Mouse (Mus musculus) mouse embryonic stem cell (cell line): ENCODE measurements at regions not wholly inside any gene's neighbourhood (a gene's known extent, or its start where the extent isn't known, plus 50 kb on each side); places are given as distances from the start of the nearest gene placed in this dataset.

ENCODE experiments used
- in situ Hi-C, 2 experiments: fragments of 300-500 bp; cut with MboI; formaldehyde crosslinking; loops; 1 replicate in 1 of 2; 3 replicates in 1 of 2; pipeline ENCODE4 v1.14.3; 2019 to 2020; ENCODE audit warnings: low sequenced_read_pairs in 2 of 2, low pct_unique_long_range_greater_than_20kb in 1 of 2, mixed read lengths in 1 of 2; ENCODE audit not compliant: unreplicated experiment in 1 of 2

- in situ Hi-C loops = no loop called here
Observed at GRCm38 (mm10) chr15:94077056-94077455, 388.2 kb downstream of the Adamts20 start.

- in situ Hi-C loops = no loop called here
Observed at GRCm38 (mm10) chr15:94074161-94074950, 390.9 kb downstream of the Adamts20 start.

GRCm38 (mm10) chr15:94067721-94068120, 397.5 kb downstream of the Adamts20 start:
- in situ Hi-C loops = no loop called here

GRCm38 (mm10) chr15:94049638-94050273, 415.5 kb downstream of the Adamts20 start:
- in situ Hi-C loops = no loop called here

- in situ Hi-C loops = no loop called here
Observed at GRCm38 (mm10) chr15:94046186-94046585, 419.0 kb downstream of the Adamts20 start.

- in situ Hi-C loops = no loop called here
Observed at GRCm38 (mm10) chr15:94045131-94045756, 420.0 kb downstream of the Adamts20 start.

- in situ Hi-C loops = no loop called here
Observed at GRCm38 (mm10) chr15:94032957-94033356, 432.3 kb downstream of the Adamts20 start.

GRCm38 (mm10) chr15:94025996-94026696, 430.5 kb upstream of the Prickle1 start:
- in situ Hi-C loops = no loop called here

- in situ Hi-C loops = no loop called here
Observed at GRCm38 (mm10) chr15:94025239-94025971, 429.7 kb upstream of the Prickle1 start.

GRCm38 (mm10) chr15:94024806-94025205, 429.1 kb upstream of the Prickle1 start:
- in situ Hi-C loops = no loop called here

GRCm38 (mm10) chr15:94024126-94024730, 428.5 kb upstream of the Prickle1 start:
- in situ Hi-C loops = no loop called here

GRCm38 (mm10) chr15:94023501-94023900, 427.8 kb upstream of the Prickle1 start:
- in situ Hi-C loops = no loop called here

- in situ Hi-C loops = no loop called here
Observed at GRCm38 (mm10) chr15:94017814-94018213, 422.1 kb upstream of the Prickle1 start.

- in situ Hi-C loops = no loop called here
Observed at GRCm38 (mm10) chr15:94011499-94011898, 415.8 kb upstream of the Prickle1 start.

GRCm38 (mm10) chr15:94006082-94006481, 410.4 kb upstream of the Prickle1 start:
- in situ Hi-C loops = no loop called here

GRCm38 (mm10) chr15:94004911-94005310, 409.2 kb upstream of the Prickle1 start:
- in situ Hi-C loops = no loop called here

GRCm38 (mm10) chr15:94003145-94003544, 407.5 kb upstream of the Prickle1 start:
- in situ Hi-C loops = no loop called here

GRCm38 (mm10) chr15:93994542-93994941, 398.9 kb upstream of the Prickle1 start:
- in situ Hi-C loops = no loop called here
